Mouse (Mus musculus) lung, postnatal 0 days (tissue): Measurements from ENCODE around the gene Tead1. TPM values are rescaled to one million over a fixed set of nuclear protein-coding genes. Genes with fewer than 3 reads are reported as not detected.
A peak's percentile ranks its signal among the peaks of the same experiment; 100 is the strongest.

Experiments used
- ATAC-seq: fragments of 200-750 bp; cut with Nextera tagmentation; 2 replicates; pipeline ENCODE4 v1.8.0; 2017; ENCODE audit warnings: moderate library complexity
- DNase-seq: peaks from one replicate; pipeline ENCODE4 v3.0.0-alpha.2; 2016; ENCODE audit warnings: low spot score
- H3K27ac ChIP-seq: fragments of 300-500 bp; sonication (generic); 2 replicates; pipeline ENCODE4 v1.5.1; 2014; ENCODE audit warnings: antibody characterized with exemption, mild to moderate bottlenecking, low read length, mixed read lengths
- H3K27me3 ChIP-seq: fragments of 300-500 bp; sonication (generic); replicated peaks from 2 replicates; pipeline ENCODE4 v1.6.1; 2014; ENCODE audit warnings: low read length, mixed read lengths; ENCODE audit not compliant: insufficient read depth
- H3K36me3 ChIP-seq: fragments of 300-500 bp; sonication (generic); 2 replicates; pipeline ENCODE4 v1.6.1; 2014; ENCODE audit warnings: low read length, mixed read lengths; ENCODE audit not compliant: insufficient read depth
- H3K4me1 ChIP-seq: fragments of 300-500 bp; sonication (generic); 2 replicates; pipeline ENCODE4 v1.6.1; 2014; ENCODE audit warnings: antibody characterized with exemption, low read depth, low read length, mixed read lengths; ENCODE audit not compliant: insufficient read depth
- H3K4me2 ChIP-seq: fragments of 300-500 bp; sonication (generic); replicated peaks from 2 replicates; pipeline ENCODE4 v1.6.1; 2014; ENCODE audit warnings: low read depth, mild to moderate bottlenecking, low read length, moderate library complexity, mixed read lengths
- H3K4me3 ChIP-seq: fragments of 300-500 bp; sonication (generic); 2 replicates; pipeline ENCODE4 v1.5.1; 2014; ENCODE audit warnings: low read depth, low read length
- H3K9ac ChIP-seq: fragments of 300-500 bp; sonication (generic); replicated peaks from 2 replicates; pipeline ENCODE4 v1.6.1; 2014; ENCODE audit warnings: low read depth, mild to moderate bottlenecking
- H3K9me3 ChIP-seq: fragments of 300-500 bp; sonication (generic); 2 replicates; pipeline ENCODE4 v1.6.1; 2016; ENCODE audit warnings: low read length, mixed read lengths
- CTCF ChIP-seq: IDR thresholded peaks from 2 replicates; pipeline ENCODE4 v1.5.1; 2016; ENCODE audit warnings: antibody characterized with exemption, mild to moderate bottlenecking
- EP300 ChIP-seq: IDR thresholded peaks from 2 replicates; pipeline ENCODE4 v1.6.1; 2016; ENCODE audit warnings: antibody characterized with exemption, mild to moderate bottlenecking, control low read depth
- WGBS: fragments of 180-500 bp; shearing (Covaris S2); extraction: QIAGEN DNeasy Blood & Tissue Kit; methylation state at CpG from one replicate; pipeline ENCODE4 v1.1.7; 2014; 5-methylcytosine and 5-hydroxymethylcytosine counted together
- polyA plus RNA-seq: library from polyadenylated mRNA; unstranded; fragments of >200 nt; fragmentation: Nextera tagmentation; extraction: Ambion mirVana; gene quantifications from 2 replicates; pipeline ENCODE4 v1.2.1, GENCODE M21; 2015

Tead1 gene
- polyA plus RNA-seq, 1 experiment from 2014 or later, result 23.0 TPM

DNA sequence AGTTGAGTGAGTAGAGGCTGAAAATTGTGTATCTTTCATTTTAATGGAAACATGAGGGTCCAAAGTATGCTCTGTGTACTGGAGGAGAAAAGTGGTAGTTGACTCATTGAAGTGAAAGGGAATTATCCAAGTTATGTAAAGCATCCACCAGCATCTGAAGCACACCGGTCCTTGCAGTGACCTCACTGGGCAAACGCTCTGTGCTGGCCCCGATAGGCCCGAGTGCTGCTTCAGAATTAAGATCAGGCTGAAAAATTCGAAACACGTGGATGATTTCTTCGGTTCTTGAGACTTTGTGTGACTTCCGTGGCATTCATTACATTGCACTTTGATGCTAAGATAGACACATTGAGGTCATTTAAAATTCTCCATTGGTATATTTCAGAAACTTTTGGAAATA, 185.1 kb downstream of the Tead1 start:
- no peaks in the 10 kb centered on the region for H3K9me3 ChIP-seq
- TF ChIP-seq CTCF (no peak), EP300 (peak; percentile 95)
- H3K4me2 ChIP-seq, result no peak overlapping the region
- no peak overlapping the region for H3K27ac ChIP-seq
- DNase-seq (peak; percentile 67), ATAC-seq (peak; percentile 82)
- H3K4me1 ChIP-seq, result no peaks in the 10 kb centered on the region; the same call in 1 of the 2 replicates
- H3K27me3 ChIP-seq, result no peaks in the 10 kb centered on the region
- 57% methylated on average over 8 of the region's 8 CpGs for WGBS
- H3K9ac ChIP-seq, result no peak overlapping the region
- H3K36me3 ChIP-seq, result no peaks in the 10 kb centered on the region
- H3K4me3 ChIP-seq, result no peak overlapping the region

DNA sequence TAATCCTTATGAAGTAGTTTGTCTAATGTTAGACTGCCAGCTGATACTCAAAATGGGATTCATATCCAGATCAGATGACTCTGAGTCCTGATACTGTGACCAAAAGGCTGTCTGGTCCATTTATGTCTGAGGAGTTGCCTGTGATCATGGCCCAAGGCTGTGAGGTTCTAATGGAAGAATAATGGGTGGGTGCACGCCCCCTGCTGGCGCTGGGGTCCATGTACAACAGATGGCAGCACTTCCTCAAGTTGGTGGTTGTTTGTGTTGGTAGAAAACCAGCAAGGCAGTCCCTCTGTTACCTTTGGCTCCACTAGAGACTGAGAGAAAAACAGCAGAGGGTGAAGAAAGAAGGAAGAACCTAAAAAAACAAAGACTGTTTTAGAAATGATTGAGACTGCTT, 186.6 kb downstream of the Tead1 start:
- H3K36me3 ChIP-seq, result no peaks in the 10 kb centered on the region
- no peak overlapping the region for H3K4me2 ChIP-seq
- DNase-seq (peak; percentile 74), ATAC-seq (no peak)
- H3K4me3 ChIP-seq, result no peak overlapping the region
- TF ChIP-seq EP300 (no peak), CTCF (peak; percentile 89)
- H3K27me3 ChIP-seq, result no peaks in the 10 kb centered on the region
- 5% methylated on average over 2 of the region's 2 CpGs for WGBS
- H3K9ac ChIP-seq, result no peak overlapping the region
- no peaks in the 10 kb centered on the region for H3K9me3 ChIP-seq
- H3K27ac ChIP-seq, result no peak overlapping the region
- H3K4me1 ChIP-seq, result no peaks in the 10 kb centered on the region; the same call in 1 of the 2 replicates

DNA sequence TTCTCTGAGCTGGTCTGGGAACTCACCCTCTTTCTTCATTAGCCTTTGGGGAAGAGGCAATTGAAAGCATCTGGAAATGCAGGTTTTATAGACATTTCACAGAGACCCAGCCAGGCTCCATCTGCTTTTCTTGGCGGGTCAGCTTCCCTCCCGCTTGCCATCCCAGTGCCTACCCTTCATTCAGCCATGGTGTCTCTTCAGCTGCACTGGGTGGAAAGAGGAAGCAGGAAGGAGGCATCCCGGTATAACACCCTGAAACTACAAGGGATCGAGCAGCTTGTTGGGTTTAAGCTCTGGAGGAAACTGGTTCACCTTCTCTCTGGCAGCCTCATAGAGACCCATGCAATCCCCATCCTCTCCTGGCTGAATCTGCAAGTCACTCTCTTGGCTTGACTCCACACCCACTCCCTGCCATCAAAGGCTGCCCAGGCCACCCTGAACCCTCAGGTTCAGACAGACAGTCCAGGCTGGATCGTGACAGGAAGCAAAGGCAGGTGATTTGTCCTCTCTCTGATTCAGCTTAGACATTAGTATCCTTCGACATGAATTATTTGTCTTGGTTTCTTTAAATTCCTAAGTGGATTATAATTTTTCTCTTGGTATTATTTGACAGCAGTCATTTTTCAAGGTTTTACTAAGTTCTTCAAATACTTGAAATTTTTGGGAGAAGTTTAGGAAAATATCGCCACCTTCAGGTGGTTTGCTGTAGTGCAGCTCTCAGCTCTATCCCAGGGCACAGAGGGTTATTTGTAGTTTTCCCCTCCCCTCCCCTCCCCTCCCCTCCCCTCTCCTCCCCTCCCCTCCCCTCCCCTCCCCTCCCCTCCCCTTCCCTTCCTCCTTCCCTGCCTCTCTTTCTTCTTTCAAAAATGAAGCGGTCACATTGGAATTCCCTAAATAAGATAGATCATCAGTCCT, 189.7 kb downstream of the Tead1 start:
- WGBS, result 39% methylated on average over 8 of the region's 8 CpGs
- Histone ChIP-seq H3K4me2 (no peak overlapping the region), H3K4me3 (no peak overlapping the region), H3K9me3 (no peaks in the 10 kb centered on the region), H3K27ac (no peak overlapping the region), H3K27me3 (no peaks in the 10 kb centered on the region), H3K9ac (no peak overlapping the region), H3K4me1 (no peaks in the 10 kb centered on the region; the same call in 1 of the 2 replicates), H3K36me3 (no peaks in the 10 kb centered on the region)
- TF ChIP-seq CTCF (peak; percentile 68), EP300 (peak; percentile 70)
- ATAC-seq (no peak), DNase-seq (peak; percentile 82)

DNA sequence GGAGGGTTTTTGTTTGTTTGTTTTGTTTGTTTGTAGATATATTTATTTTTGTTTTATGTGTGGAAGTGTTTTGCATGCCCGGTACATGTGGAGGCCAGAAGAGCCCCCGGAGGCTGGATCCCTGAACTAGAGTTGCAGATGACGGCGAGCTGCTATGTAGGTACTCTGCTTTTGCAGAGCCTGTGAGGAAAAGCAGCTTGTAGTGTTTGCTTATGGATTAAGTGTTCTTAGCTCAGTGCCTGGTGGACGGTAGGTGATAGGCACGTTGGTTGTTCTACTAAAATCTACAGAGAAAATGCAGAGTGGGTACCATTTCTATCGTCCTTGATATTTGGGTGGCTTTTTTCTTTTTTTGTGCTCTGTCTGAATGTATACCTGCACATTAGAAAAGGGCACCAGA, 192.6 kb downstream of the Tead1 start:
- no peaks in the 10 kb centered on the region for H3K27me3 ChIP-seq
- DNase-seq (peak; percentile 66), ATAC-seq (peak; percentile 63; the same call in 1 of the 2 replicates)
- H3K36me3 ChIP-seq, result no peaks in the 10 kb centered on the region
- H3K4me2 ChIP-seq, result no peak overlapping the region
- no peak overlapping the region for H3K27ac ChIP-seq
- 0 out of 2 replicates have a peak, but pooled peaks have one; percentile 18 for TF ChIP-seq CTCF
- no peak for TF ChIP-seq EP300
- no peak overlapping the region for H3K9ac ChIP-seq
- 61% methylated on average over 7 of the region's 7 CpGs for WGBS
- H3K4me1 ChIP-seq, result no peaks in the 10 kb centered on the region; the same call in 1 of the 2 replicates
- no peaks in the 10 kb centered on the region for H3K9me3 ChIP-seq
- H3K4me3 ChIP-seq, result no peak overlapping the region

DNA sequence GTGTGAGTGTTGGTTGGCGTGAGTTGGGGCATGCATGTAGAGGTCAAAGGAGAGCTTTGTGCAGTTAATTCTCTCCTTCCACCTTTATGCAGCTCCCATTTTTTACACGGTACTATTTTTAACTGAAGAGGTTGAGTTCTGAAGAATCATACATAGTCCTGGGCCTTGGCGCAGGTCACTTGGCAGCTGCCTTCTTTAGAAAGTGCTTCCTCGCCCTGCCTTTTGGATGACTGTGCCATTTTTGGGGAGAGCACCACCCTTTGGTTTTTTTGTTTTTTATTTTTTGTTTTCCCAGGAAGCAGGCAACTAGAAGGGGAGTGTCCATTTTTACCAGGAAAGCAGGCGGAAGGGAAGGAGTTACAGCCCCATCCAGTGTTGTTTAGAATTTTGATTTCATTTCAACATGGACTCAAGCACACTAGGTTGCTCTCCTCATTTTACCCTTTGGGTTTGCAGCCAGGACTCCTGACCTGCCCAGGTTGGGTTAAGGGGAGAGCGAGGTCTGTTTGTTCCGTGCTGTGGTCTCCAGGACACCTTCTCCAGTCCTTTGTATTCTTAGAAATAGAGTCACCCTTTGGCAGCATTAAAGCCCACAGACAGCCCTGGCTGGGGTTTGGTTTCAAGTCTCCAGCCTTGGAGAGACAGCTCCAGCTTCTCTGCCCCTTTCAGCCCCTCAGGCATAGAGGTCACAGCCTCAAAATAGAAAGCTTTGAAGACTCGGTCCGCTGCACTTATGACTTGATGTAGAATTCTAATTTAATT, 193.5 kb downstream of the Tead1 start:
- no peaks in the 10 kb centered on the region for H3K9me3 ChIP-seq
- no peaks in the 10 kb centered on the region; the same call in 1 of the 2 replicates for H3K4me1 ChIP-seq
- DNase-seq (no peak), ATAC-seq (no peak)
- H3K9ac ChIP-seq, result no peak overlapping the region
- no peak overlapping the region for H3K27ac ChIP-seq
- no peak overlapping the region for H3K4me2 ChIP-seq
- H3K27me3 ChIP-seq, result no peaks in the 10 kb centered on the region
- 69% methylated on average over 9 of the region's 9 CpGs for WGBS
- H3K4me3 ChIP-seq, result no peak overlapping the region
- H3K36me3 ChIP-seq, result no peaks in the 10 kb centered on the region
- no peak for TF ChIP-seq EP300
- no peak for TF ChIP-seq CTCF

DNA sequence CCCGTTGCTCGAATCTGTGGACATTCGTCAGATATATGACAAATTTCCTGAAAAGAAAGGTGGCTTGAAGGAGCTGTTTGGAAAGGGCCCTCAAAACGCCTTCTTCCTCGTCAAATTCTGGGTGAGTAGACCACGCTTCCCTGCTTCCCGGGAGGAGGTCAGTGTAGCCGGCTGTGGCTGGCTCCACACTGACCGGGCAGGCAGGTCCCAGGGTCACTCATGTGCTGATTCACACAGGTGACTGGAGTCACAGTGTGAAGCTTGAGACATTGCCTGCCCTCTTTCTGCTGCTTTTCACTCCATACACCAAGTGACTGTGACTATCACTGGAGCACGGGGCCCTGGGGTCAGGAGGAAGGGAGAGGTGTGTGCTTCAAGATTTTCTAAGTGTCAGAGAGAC, 197.0 kb downstream of the Tead1 start:
- no peak for ATAC-seq
- no peak overlapping the region for H3K9ac ChIP-seq
- H3K4me1 ChIP-seq, result no peaks in the 10 kb centered on the region
- H3K9me3 ChIP-seq, result no peaks in the 10 kb centered on the region
- no peak for TF ChIP-seq CTCF
- TF ChIP-seq EP300, result no peak
- no peak overlapping the region for H3K4me2 ChIP-seq
- 80% methylated on average over 10 of the region's 10 CpGs for WGBS
- H3K4me3 ChIP-seq, result no peak overlapping the region
- no peak for DNase-seq
- H3K27me3 ChIP-seq, result no peaks in the 10 kb centered on the region
- no peaks in the 10 kb centered on the region for H3K36me3 ChIP-seq
- H3K27ac ChIP-seq, result no peak overlapping the region
